Mouse (Mus musculus): ENCODE data around the gene Kit. TPM values are rescaled to one million over a fixed set of nuclear protein-coding genes. Genes with fewer than 3 reads are reported as not detected.

Kit gene
- total and polyA plus RNA-seq, 3 experiments = 109 to 1,098 (median 576) TPM

DNA sequence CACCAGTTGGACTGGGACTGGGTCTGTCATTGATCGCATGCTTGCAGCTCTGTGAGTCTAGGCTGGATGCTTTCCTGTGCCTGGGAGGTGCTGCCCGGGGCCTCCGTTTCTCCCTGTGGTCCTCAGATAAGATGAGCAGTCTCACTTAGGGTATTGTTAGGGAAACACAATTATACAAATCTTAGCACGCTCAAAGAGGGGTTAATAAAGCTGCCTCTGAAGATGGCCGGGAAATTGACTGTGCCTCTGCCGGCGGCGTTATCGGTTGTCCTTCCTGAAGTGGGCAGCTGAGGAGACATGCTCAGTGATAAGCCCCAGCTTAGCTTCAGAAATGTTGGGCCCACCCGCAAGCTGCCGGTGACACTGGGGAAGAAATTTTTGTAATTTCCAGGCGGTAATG is 33.3 kb downstream of the Kit start:
- Histone ChIP-seq H3K9me3 (replicated peaks) (no peaks in the 10 kb centered on the region), H3K4me3 (ENCODE audit: low read depth, low read length) (no peak overlapping the region), H3K27me3 (ENCODE audit: insufficient read depth, low read length) (no peaks in the 10 kb centered on the region), H3K4me1 (ENCODE audit: insufficient read depth, low read depth, low read length) (peaks cover 75% of the 10 kb centered on the region), H3K36me3 (replicated peaks) (peaks cover 94% of the 10 kb centered on the region)
- DNase-seq (ENCODE audit: low spot score) (no peak), ATAC-seq (ENCODE audit: extremely low read depth, insufficient number of reproducible peaks, low FRiP score, poor library complexity, severe bottlenecking) (peak; percentile 23; the same call in 1 of the 2 replicates)
- TF ChIP-seq TAL1 (conservative IDR thresholded peaks at IDR 0.05; ENCODE audit: low read depth, low read length) = no peak

DNA sequence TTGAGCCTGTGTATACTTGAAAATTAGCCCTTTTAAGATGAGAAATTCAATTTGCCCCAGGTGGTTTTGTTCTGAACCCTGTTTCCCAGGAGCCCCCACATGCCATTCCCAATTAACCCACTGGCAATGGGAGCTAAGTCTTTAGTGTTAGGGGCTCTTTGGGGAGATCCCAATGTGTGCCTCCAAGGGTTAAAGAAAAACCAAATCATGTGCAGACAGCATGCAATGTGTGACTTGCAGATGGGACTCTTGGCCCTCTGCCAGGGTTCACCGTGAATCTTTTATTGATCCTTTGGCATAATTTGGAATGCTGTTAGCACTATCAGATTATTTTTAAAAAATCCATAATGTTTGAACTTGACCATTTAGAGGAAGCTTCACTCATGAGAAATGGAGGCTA is 37.7 kb downstream of the Kit start:
- ATAC-seq (ENCODE audit: extremely low read depth, insufficient number of reproducible peaks, low FRiP score, poor library complexity, severe bottlenecking) (no peak), DNase-seq (ENCODE audit: low spot score) (no peak)
- H3K4me3 ChIP-seq (ENCODE audit: low read depth, low read length) = no peak overlapping the region
- H3K36me3 ChIP-seq (replicated peaks) = peaks cover 99% of the 10 kb centered on the region
- H3K4me1 ChIP-seq (ENCODE audit: insufficient read depth, low read depth, low read length) = peaks cover 51% of the 10 kb centered on the region
- no peak for TF ChIP-seq GATA1 (IDR thresholded peaks at IDR 0.05; ENCODE audit: borderline replicate concordance, low read length)
- TF ChIP-seq TAL1 (conservative IDR thresholded peaks at IDR 0.05; ENCODE audit: low read depth, low read length) = no peak
- TF ChIP-seq CTCF (IDR thresholded peaks at IDR 0.05; ENCODE audit: low read depth, low read length) = no peak
- TF ChIP-seq GATA2 (IDR thresholded peaks at IDR 0.05; ENCODE audit: borderline replicate concordance, low read depth, low read length) = no peak
- TF ChIP-seq POLR2AphosphoS5 (IDR thresholded peaks at IDR 0.05; ENCODE audit: insufficient replicate concordance, low read depth, low read length) = no peak
- no peaks in the 10 kb centered on the region for H3K27me3 ChIP-seq (ENCODE audit: insufficient read depth, low read length)
- H3K9me3 ChIP-seq (replicated peaks) = no peaks in the 10 kb centered on the region

DNA sequence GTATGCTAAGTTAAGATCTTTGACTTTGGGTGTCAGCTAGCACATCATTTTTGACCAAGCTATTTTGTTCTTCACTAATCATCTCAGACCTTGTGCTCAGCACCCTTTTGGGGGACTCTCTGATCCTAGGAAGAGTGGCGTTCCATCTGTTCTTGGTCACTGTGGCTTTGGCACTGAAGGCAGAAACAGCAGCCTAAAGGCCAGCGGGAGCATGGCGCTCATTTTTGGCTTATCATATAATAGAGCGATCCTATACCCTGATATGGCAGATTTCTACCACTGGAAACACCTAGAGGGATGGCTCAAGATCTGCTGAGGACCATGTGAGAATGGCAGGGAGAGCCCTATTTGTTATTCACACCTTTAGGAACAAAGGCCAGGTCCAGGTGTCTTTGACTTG is 38.2 kb downstream of the Kit start:
- H3K9me3 ChIP-seq (replicated peaks) = no peaks in the 10 kb centered on the region
- ATAC-seq (ENCODE audit: extremely low read depth, insufficient number of reproducible peaks, low FRiP score, poor library complexity, severe bottlenecking) (no peak), DNase-seq (ENCODE audit: low spot score) (no peak)
- H3K27me3 ChIP-seq (ENCODE audit: insufficient read depth, low read length) = no peaks in the 10 kb centered on the region
- H3K4me1 ChIP-seq (ENCODE audit: insufficient read depth, low read depth, low read length) = peaks cover 49% of the 10 kb centered on the region
- TF ChIP-seq GATA1 (IDR thresholded peaks at IDR 0.05; ENCODE audit: borderline replicate concordance, low read length) (no peak), CTCF (IDR thresholded peaks at IDR 0.05; ENCODE audit: low read depth, low read length) (no peak), POLR2AphosphoS5 (IDR thresholded peaks at IDR 0.05; ENCODE audit: insufficient replicate concordance, low read depth, low read length) (no peak), TAL1 (conservative IDR thresholded peaks at IDR 0.05; ENCODE audit: low read depth, low read length) (no peak), GATA2 (IDR thresholded peaks at IDR 0.05; ENCODE audit: borderline replicate concordance, low read depth, low read length) (no peak)
- H3K4me3 ChIP-seq (ENCODE audit: low read depth, low read length) = no peak overlapping the region
- peaks cover 98% of the 10 kb centered on the region for H3K36me3 ChIP-seq (replicated peaks)

DNA sequence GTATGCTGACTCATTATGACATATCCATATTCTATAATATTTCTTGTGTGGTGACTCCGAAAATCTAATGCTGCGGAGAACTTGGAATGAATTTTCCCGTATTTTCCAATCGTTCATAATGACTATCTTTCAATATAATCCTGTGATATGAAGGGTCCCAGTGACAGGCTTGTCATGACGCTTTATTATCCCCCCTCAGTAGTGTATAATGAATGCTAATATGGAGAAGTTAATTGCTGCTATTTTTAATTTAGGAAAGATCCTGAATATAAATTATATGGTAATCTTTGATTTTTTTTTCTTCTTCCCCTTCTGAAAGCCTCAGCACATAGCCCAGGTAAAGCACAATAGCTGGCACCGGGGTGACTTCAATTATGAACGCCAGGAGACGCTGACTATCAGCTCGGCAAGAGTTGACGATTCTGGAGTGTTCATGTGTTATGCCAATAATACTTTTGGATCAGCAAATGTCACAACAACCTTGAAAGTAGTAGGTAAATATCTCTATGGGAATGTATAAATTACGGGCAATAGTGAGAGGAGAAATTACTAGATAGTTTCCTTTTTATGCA is 40.4 kb downstream of the Kit start:
- TF ChIP-seq POLR2AphosphoS5 (IDR thresholded peaks at IDR 0.05; ENCODE audit: insufficient replicate concordance, low read depth, low read length) (no peak), TAL1 (conservative IDR thresholded peaks at IDR 0.05; ENCODE audit: low read depth, low read length) (no peak), CTCF (IDR thresholded peaks at IDR 0.05; ENCODE audit: low read depth, low read length) (no peak), GATA2 (IDR thresholded peaks at IDR 0.05; ENCODE audit: borderline replicate concordance, low read depth, low read length) (no peak), GATA1 (IDR thresholded peaks at IDR 0.05; ENCODE audit: borderline replicate concordance, low read length) (no peak)
- no peak for ATAC-seq (ENCODE audit: extremely low read depth, insufficient number of reproducible peaks, low FRiP score, poor library complexity, severe bottlenecking)
- no peaks in the 10 kb centered on the region for H3K9me3 ChIP-seq (replicated peaks)
- no peak for DNase-seq (ENCODE audit: low spot score)
- no peak overlapping the region for H3K4me3 ChIP-seq (ENCODE audit: low read depth, low read length)
- H3K27me3 ChIP-seq (ENCODE audit: insufficient read depth, low read length) = no peaks in the 10 kb centered on the region
- peaks cover 95% of the 10 kb centered on the region for H3K36me3 ChIP-seq (replicated peaks)
- H3K4me1 ChIP-seq (ENCODE audit: insufficient read depth, low read depth, low read length) = peaks cover 39% of the 10 kb centered on the region

DNA sequence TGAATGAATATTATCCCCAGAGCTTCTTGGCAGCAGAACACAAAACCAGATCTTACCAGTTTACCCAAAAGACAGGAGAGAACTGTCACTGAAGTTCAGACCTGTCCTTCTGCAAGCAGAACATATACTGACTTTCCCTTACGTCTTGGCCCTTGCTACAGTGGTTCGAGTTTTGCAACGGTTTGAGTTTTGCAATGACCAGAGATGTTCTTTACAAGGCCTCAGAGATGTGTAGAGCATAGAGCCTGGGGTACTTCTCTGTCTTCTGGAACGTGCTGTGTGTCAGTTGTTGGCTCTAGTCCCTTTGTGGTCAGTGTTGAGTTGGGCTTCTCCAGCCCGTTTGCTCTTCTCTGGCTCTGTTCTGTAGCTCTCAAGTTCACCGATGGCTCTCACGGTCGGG is 40.9 kb downstream of the Kit start:
- Histone ChIP-seq H3K9me3 (replicated peaks) (no peaks in the 10 kb centered on the region), H3K4me3 (ENCODE audit: low read depth, low read length) (no peak overlapping the region), H3K4me1 (ENCODE audit: insufficient read depth, low read depth, low read length) (peaks cover 42% of the 10 kb centered on the region), H3K36me3 (replicated peaks) (peaks cover 95% of the 10 kb centered on the region), H3K27me3 (ENCODE audit: insufficient read depth, low read length) (no peaks in the 10 kb centered on the region)
- ATAC-seq (ENCODE audit: extremely low read depth, insufficient number of reproducible peaks, low FRiP score, poor library complexity, severe bottlenecking) (no peak), DNase-seq (ENCODE audit: low spot score) (no peak)
- no peak for TF ChIP-seq POLR2AphosphoS5 (IDR thresholded peaks at IDR 0.05; ENCODE audit: insufficient replicate concordance, low read depth, low read length)
- TF ChIP-seq GATA2 (IDR thresholded peaks at IDR 0.05; ENCODE audit: borderline replicate concordance, low read depth, low read length) = no peak
- TF ChIP-seq TAL1 (conservative IDR thresholded peaks at IDR 0.05; ENCODE audit: low read depth, low read length) = no peak
- no peak for TF ChIP-seq CTCF (IDR thresholded peaks at IDR 0.05; ENCODE audit: low read depth, low read length)
- no peak for TF ChIP-seq GATA1 (IDR thresholded peaks at IDR 0.05; ENCODE audit: borderline replicate concordance, low read length)

DNA sequence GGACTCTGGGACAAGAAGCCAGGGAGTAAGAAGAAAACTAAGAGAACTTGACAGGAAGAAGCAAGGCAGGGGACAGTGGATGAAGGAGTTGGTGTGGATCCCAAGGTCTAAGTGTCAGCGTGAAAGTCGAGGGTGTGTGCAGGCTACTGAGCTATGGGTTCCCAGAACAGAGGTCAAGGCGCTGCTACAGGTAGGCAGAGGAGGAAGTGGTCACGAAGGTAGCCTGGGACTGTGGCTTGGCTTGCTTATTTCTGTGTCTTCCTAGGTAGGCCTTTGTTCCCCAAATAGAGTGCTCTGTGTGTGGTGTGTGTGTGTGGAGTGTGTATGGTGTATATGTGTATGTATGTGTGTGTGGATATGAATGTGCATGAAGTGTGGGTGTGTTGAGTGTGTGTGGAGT is 47.7 kb downstream of the Kit start:
- TF ChIP-seq CTCF (IDR thresholded peaks at IDR 0.05; ENCODE audit: low read depth, low read length) = no peak
- TF ChIP-seq TAL1 (conservative IDR thresholded peaks at IDR 0.05; ENCODE audit: low read depth, low read length) = no peak
- TF ChIP-seq GATA1 (IDR thresholded peaks at IDR 0.05; ENCODE audit: borderline replicate concordance, low read length) = no peak
- Histone ChIP-seq H3K4me1 (ENCODE audit: insufficient read depth, low read depth, low read length) (peaks cover 72% of the 10 kb centered on the region), H3K4me3 (ENCODE audit: low read depth, low read length) (no peak overlapping the region; the same call in 1 of the 2 replicates), H3K36me3 (replicated peaks) (peaks cover 95% of the 10 kb centered on the region), H3K27me3 (ENCODE audit: insufficient read depth, low read length) (no peaks in the 10 kb centered on the region), H3K9me3 (replicated peaks) (no peaks in the 10 kb centered on the region)
- no peak for DNase-seq (ENCODE audit: low spot score)
- no peak for ATAC-seq (ENCODE audit: extremely low read depth, insufficient number of reproducible peaks, low FRiP score, poor library complexity, severe bottlenecking)

DNA sequence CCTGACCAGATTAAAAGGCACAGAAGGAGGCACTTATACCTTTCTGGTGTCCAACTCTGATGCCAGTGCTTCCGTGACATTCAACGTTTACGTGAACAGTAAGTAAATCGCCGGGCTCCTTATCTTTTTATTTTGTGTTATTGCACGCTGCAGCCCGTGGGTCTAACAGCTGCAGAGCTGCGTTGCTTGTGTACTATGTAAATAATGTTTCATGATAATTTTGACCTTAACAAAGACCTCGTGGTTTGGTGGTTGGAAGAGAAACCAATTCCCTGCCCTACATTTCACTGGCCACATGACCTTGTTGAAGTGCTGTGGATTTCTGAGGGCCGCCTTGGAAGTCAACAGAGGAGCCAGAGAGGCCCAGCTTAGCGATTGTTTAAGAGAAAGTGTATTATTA is 48.3 kb downstream of the Kit start:
- Histone ChIP-seq H3K4me1 (ENCODE audit: insufficient read depth, low read depth, low read length) (peaks cover 74% of the 10 kb centered on the region), H3K27me3 (ENCODE audit: insufficient read depth, low read length) (no peaks in the 10 kb centered on the region), H3K4me3 (ENCODE audit: low read depth, low read length) (no peak overlapping the region), H3K36me3 (replicated peaks) (peaks cover 96% of the 10 kb centered on the region), H3K9me3 (replicated peaks) (no peaks in the 10 kb centered on the region)
- no peak for TF ChIP-seq TAL1 (conservative IDR thresholded peaks at IDR 0.05; ENCODE audit: low read depth, low read length)
- TF ChIP-seq CTCF (IDR thresholded peaks at IDR 0.05; ENCODE audit: low read depth, low read length) = no peak
- no peak for TF ChIP-seq POLR2AphosphoS5 (IDR thresholded peaks at IDR 0.05; ENCODE audit: insufficient replicate concordance, low read depth, low read length)
- no peak for TF ChIP-seq GATA1 (IDR thresholded peaks at IDR 0.05; ENCODE audit: borderline replicate concordance, low read length)
- no peak for TF ChIP-seq GATA2 (IDR thresholded peaks at IDR 0.05; ENCODE audit: borderline replicate concordance, low read depth, low read length)
- DNase-seq (ENCODE audit: low spot score) (no peak), ATAC-seq (ENCODE audit: extremely low read depth, insufficient number of reproducible peaks, low FRiP score, poor library complexity, severe bottlenecking) (no peak)
